Mouse (Mus musculus) neural tube, embryonic 13.5 days (tissue): ENCODE measurements at regions not wholly inside any gene's neighbourhood (a gene's known extent, or its start where the extent isn't known, plus 50 kb on each side); places are given as distances from the start of the nearest gene placed in this dataset.
"Not testable (repeated sequence)": the region's sequence is repeated elsewhere in the genome, so short reads cannot be mapped to it uniquely, and the experiment has no call there.

Experiments used
- ATAC-seq: fragments of 200-750 bp; cut with Nextera tagmentation; 2 replicates; pipeline ENCODE4 v1.8.0; 2017; ENCODE audit warnings: low read depth, mild to moderate bottlenecking, moderate TSS enrichment, moderate library complexity
- H3K27ac ChIP-seq: fragments of 300-500 bp; sonication (generic); replicated peaks from 2 replicates; pipeline ENCODE4 v1.5.1; 2015; ENCODE audit warnings: moderate library complexity, mild to moderate bottlenecking, inconsistent platforms
- H3K27me3 ChIP-seq: fragments of 300-500 bp; sonication (generic); 2 replicates; pipeline ENCODE4 v1.6.1; 2015; ENCODE audit warnings: mild to moderate bottlenecking, inconsistent platforms
- H3K36me3 ChIP-seq: fragments of 300-500 bp; sonication (generic); 2 replicates; pipeline ENCODE4 v1.6.1; 2015; ENCODE audit warnings: mild to moderate bottlenecking, inconsistent platforms
- H3K4me1 ChIP-seq: fragments of 300-500 bp; sonication (generic); replicated peaks from 2 replicates; pipeline ENCODE4 v1.6.1; 2015; ENCODE audit warnings: inconsistent platforms
- H3K4me2 ChIP-seq: fragments of 300-500 bp; sonication (generic); 2 replicates; pipeline ENCODE4 v1.6.1; 2015; ENCODE audit warnings: inconsistent platforms, mild to moderate bottlenecking, moderate library complexity
- H3K4me3 ChIP-seq: fragments of 300-500 bp; sonication (generic); 2 replicates; pipeline ENCODE4 v1.5.1; 2015; ENCODE audit warnings: mild to moderate bottlenecking, inconsistent platforms
- H3K9ac ChIP-seq: fragments of 300-500 bp; sonication (generic); 2 replicates; pipeline ENCODE4 v1.6.1; 2015; ENCODE audit warnings: moderate library complexity, mild to moderate bottlenecking, inconsistent platforms
- H3K9me3 ChIP-seq: fragments of 300-500 bp; sonication (generic); 2 replicates; pipeline ENCODE4 v1.6.1; 2016; ENCODE audit warnings: inconsistent platforms
- WGBS: fragments of 180-500 bp; shearing (Covaris S2); methylation state at CpG from one replicate; pipeline ENCODE4 v1.1.7; 2015; 5-methylcytosine and 5-hydroxymethylcytosine counted together

GRCm38 (mm10) chr13:72497521-72497920 lies 131.1 kb upstream of the Irx2 start:
- no peak overlapping the region for H3K9ac ChIP-seq
- no peak overlapping the region for H3K4me2 ChIP-seq
- no peaks in the 10 kb centered on the region for H3K36me3 ChIP-seq
- H3K27ac ChIP-seq = no peak overlapping the region
- ATAC-seq = no peak
- WGBS = 35% methylated on average over 10 of the region's 10 CpGs
- H3K27me3 ChIP-seq = no peaks in the 10 kb centered on the region
- peaks cover 5% of the 10 kb centered on the region for H3K4me1 ChIP-seq
- no peaks in the 10 kb centered on the region for H3K9me3 ChIP-seq
- no peak overlapping the region for H3K4me3 ChIP-seq

DNA sequence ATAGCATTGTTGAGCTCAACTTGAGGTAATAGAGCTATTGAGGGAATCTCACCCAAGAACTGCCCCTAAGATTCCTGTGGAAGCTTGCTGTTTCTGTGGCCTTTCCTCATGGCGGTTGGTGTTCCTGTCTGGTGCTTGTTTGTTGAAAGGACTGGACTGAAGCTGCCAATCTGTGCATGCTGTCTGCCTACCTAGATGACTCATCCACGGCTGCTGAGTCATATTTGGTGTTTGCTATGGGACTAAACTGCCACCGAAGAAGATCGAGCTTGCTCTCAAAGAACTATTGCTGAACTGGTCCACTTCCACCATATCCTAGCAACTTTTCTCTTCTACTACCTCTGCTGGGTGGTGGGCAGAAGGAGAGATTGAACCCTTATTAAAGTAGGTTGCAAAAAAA lies 122.7 kb upstream of the Irx2 start:
- no peak for ATAC-seq
- Histone ChIP-seq H3K4me2 (no peak overlapping the region), H3K4me3 (no peak overlapping the region), H3K9ac (no peak overlapping the region), H3K4me1 (no peaks in the 10 kb centered on the region), H3K9me3 (no peaks in the 10 kb centered on the region), H3K27ac (no peak overlapping the region), H3K27me3 (no peaks in the 10 kb centered on the region), H3K36me3 (no peaks in the 10 kb centered on the region)
- WGBS = 94% methylated on average over 4 of the region's 4 CpGs

- Histone ChIP-seq H3K27ac (no peak overlapping the region), H3K4me1 (no peaks in the 10 kb centered on the region), H3K4me3 (no peak overlapping the region), H3K9ac (no peak overlapping the region), H3K4me2 (no peak overlapping the region), H3K9me3 (no peaks in the 10 kb centered on the region), H3K36me3 (no peaks in the 10 kb centered on the region), H3K27me3 (no peaks in the 10 kb centered on the region; the same call in 1 of the 2 replicates)
- no peak for ATAC-seq
- WGBS = 79% methylated on average over 4 of the region's 4 CpGs
Measured at GRCm38 (mm10) chr13:72538633-72539032, 90.0 kb upstream of the Irx2 start.

- H3K4me2 ChIP-seq = no peak overlapping the region
- H3K4me3 ChIP-seq = no peak overlapping the region
- no peaks in the 10 kb centered on the region; the same call in 1 of the 2 replicates for H3K27me3 ChIP-seq
- no peaks in the 10 kb centered on the region for H3K9me3 ChIP-seq
- no peaks in the 10 kb centered on the region for H3K4me1 ChIP-seq
- H3K27ac ChIP-seq = no peak overlapping the region
- H3K9ac ChIP-seq = no peak overlapping the region
- 97% methylated on average over 3 of the region's 3 CpGs for WGBS
- no peak for ATAC-seq
- no peaks in the 10 kb centered on the region for H3K36me3 ChIP-seq
Measured at GRCm38 (mm10) chr13:72541706-72542105, 86.9 kb upstream of the Irx2 start.

GRCm38 (mm10) chr13:72557951-72558350 lies 70.7 kb upstream of the Irx2 start:
- Histone ChIP-seq H3K36me3 (no peaks in the 10 kb centered on the region), H3K4me2 (no peak overlapping the region), H3K27ac (no peak overlapping the region), H3K4me1 (no peaks in the 10 kb centered on the region), H3K27me3 (peaks cover 5% of the 10 kb centered on the region; the same call in 1 of the 2 replicates), H3K9me3 (no peaks in the 10 kb centered on the region), H3K4me3 (no peak overlapping the region), H3K9ac (no peak overlapping the region)
- WGBS = 75% methylated on average over 8 of the region's 8 CpGs
- ATAC-seq = no peak

DNA sequence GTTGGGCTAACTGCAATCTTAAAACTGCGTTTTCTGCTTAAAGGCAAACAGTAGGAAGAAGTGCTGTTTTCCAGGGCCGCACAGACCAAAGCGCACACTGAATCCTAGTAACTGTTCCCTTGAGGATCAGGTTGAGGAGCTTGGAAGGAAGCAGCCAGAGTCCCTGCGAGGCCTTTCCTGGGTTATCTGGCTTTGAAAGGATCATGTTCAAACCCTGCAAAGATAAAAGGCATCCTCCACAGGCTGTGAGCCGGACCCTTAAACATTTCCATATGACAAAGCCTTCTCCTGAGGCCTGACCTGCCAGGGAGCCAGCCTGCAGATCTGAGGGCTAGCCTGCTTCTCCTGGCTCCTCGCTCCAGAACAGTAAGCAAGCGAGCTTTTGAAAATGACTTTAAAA lies 56.7 kb upstream of the Irx2 start:
- Histone ChIP-seq H3K27me3 (0 out of 2 replicates have a peak, but pooled peaks cover 17% of the 10 kb centered on the region), H3K27ac (no peak overlapping the region), H3K4me2 (no peak overlapping the region), H3K9ac (no peak overlapping the region), H3K4me1 (no peaks in the 10 kb centered on the region), H3K9me3 (no peaks in the 10 kb centered on the region), H3K4me3 (no peak overlapping the region), H3K36me3 (no peaks in the 10 kb centered on the region)
- ATAC-seq = no peak
- 38% methylated on average over 7 of the region's 7 CpGs for WGBS

GRCm38 (mm10) chr13:72572846-72573245 lies 55.8 kb upstream of the Irx2 start:
- no peak for ATAC-seq
- Histone ChIP-seq H3K4me2 (no peak overlapping the region), H3K4me1 (no peaks in the 10 kb centered on the region), H3K27me3 (0 out of 2 replicates have a peak, but pooled peaks cover 17% of the 10 kb centered on the region), H3K27ac (no peak overlapping the region), H3K9me3 (no peaks in the 10 kb centered on the region), H3K9ac (no peak overlapping the region), H3K4me3 (no peak overlapping the region), H3K36me3 (no peaks in the 10 kb centered on the region)
- 33% methylated on average over 1 of the region's 1 CpGs for WGBS

- not testable (repeated sequence) for H3K4me1 ChIP-seq, H3K27ac ChIP-seq, H3K4me3 ChIP-seq, H3K9ac ChIP-seq, H3K9me3 ChIP-seq, H3K36me3 ChIP-seq, ATAC-seq, H3K4me2 ChIP-seq
- WGBS = 73% methylated on average over 4 of the region's 4 CpGs
- 0 out of 2 replicates have a peak, but pooled peaks cover 17% of the 10 kb centered on the region for H3K27me3 ChIP-seq
Measured at GRCm38 (mm10) chr13:72574126-72574525, 54.5 kb upstream of the Irx2 start.

- H3K9ac ChIP-seq = no peak overlapping the region
- H3K9me3 ChIP-seq = peaks cover 10% of the 10 kb centered on the region; the same call in 1 of the 2 replicates
- H3K4me2 ChIP-seq = no peak overlapping the region
- H3K4me3 ChIP-seq = no peak overlapping the region
- H3K27ac ChIP-seq = no peak overlapping the region
- H3K4me1 ChIP-seq = no peaks in the 10 kb centered on the region
- H3K36me3 ChIP-seq = no peaks in the 10 kb centered on the region
- ATAC-seq = no peak
- WGBS = 35% methylated on average over 6 of the region's 6 CpGs
- H3K27me3 ChIP-seq = 0 out of 2 replicates have a peak, but pooled peaks cover 17% of the 10 kb centered on the region
Measured at GRCm38 (mm10) chr13:72576485-72576884, 52.1 kb upstream of the Irx2 start.

GRCm38 (mm10) chr13:72578416-72578815 lies 50.2 kb upstream of the Irx2 start:
- H3K36me3 ChIP-seq = no peaks in the 10 kb centered on the region
- 93% methylated on average over 3 of the region's 3 CpGs for WGBS
- peaks cover 10% of the 10 kb centered on the region; the same call in 1 of the 2 replicates for H3K9me3 ChIP-seq
- no peak for ATAC-seq
- H3K4me2 ChIP-seq = no peak overlapping the region
- H3K4me1 ChIP-seq = no peaks in the 10 kb centered on the region
- no peak overlapping the region for H3K4me3 ChIP-seq
- H3K27me3 ChIP-seq = 0 out of 2 replicates have a peak, but pooled peaks cover 6% of the 10 kb centered on the region
- no peak overlapping the region for H3K27ac ChIP-seq
- no peak overlapping the region for H3K9ac ChIP-seq
